Mouse (Mus musculus) cerebellum, postnatal 4 days (tissue): Measurements from ENCODE around the gene Olfr747.
"Not testable (repeated sequence)": the region's sequence is repeated elsewhere in the genome, so short reads cannot be mapped to it uniquely, and the experiment has no call there.

Experiments used
- DNase-seq, 2 experiments: peaks; one replicate each; pipeline ENCODE4 v3.0.0; 2022; ENCODE audit warnings: low spot score in 2 of 2, mixed read lengths in 1 of 2

Gene Olfr747

DNA sequence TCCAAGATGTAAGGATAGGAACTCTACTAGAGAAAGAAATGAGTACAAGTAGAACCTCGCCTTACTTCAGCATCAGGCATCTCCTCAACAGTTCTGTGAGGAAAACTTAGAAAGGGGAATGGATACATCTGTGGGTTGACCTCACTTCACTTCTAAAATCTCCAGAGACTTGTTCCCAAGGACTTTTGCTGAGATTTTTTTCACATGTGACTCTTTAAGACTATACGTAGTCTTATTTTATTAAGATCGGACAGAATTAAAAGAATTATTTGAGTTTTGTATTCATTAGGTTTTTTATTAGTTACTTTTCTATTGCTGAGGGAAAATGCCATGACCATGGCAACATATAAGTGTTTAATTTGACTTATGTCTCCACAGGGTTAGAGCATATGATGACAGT, at the start of gene Olfr747:
Olfr747 (minus strand) TSS at position 101 of the 400 bp plus-strand sequence.
- no peak for DNase-seq

DNA sequence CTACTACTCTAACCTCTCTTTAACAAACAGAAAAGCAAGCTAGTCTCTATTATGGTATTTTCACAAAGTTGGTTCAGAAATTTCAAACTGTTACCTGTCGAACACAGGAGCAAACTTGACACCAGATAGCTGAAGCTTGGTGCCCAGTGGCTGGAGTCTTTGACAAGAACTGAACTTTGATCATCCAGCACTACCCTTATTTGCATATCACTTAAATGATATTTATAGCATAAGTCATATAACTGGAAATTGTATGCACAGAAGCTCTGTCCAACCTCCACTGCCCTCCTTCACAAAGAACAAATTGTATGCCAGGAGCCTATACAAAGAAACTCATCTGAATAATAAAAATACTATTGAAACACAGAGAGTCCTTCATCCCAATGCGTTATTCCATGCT, 48.6 kb upstream of the Olfr747 start:
- DNase-seq, result no peak

- DNase-seq, result no peak
Measured at GRCm38 (mm10) chr14:50740334-50740733, 47.3 kb upstream of the Olfr747 start.

DNA sequence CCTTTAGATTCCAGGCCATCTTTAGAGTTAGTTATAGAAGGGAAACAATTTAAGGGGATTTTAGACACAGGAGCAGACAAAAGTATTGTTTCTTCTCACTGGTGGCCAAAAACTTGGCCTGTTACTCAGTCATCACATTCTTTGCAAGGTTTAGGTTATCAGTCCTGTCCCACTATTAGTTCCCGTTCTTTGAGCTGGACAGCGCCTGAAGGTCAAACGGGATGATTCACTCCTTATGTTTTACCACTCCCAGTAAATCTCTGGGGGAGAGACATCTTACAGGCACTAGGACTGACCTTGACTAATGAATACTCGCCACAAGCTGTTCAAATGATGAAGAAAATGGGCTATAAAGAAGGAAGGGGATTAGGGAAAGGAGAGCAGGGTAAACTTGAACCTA, 29.4 kb upstream of the Olfr747 start:
- not testable (repeated sequence) for DNase-seq

DNA sequence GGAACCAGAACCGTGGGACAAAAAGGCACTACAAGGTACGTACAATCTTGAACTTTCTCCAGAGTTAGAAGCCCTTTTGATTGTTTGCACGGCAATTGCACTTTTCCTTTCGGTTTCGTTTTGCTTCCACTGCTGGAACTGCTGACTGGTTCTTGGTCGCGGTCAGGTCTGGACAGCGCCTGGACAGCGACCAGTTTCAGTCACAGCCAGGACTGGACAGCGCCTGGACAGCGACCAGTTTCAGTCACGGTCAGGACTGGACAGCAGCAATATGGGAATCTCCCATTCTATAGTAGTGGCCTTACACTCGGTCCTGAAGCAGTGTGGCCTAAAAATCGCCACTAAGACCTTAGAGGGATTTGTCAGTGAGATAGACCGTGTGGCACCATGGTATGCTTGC, 26.9 kb upstream of the Olfr747 start:
- not testable (repeated sequence) for DNase-seq

DNA sequence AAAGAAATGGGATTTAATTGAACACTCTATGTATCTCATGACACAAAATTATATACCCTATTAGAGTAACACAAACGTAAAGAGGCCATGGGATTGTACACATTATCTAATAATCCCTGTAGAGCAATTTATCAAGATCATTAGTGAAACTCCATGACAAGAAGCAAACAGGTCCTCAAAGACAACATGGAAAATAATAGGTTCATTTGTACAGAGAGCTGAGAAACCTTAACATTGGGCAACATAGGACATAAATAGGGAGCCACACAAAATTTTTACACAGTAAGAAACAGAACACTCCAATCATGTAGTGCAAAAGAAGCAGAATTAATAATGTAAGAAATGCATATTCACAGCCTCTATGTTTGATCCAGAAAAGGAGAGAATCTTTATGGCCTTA, 14.1 kb upstream of the Olfr747 start, which contains the start of gene Olfr748:
Olfr748 (plus strand) TSS at position 301 of the 400 bp plus-strand sequence.
- no peak for DNase-seq

DNA sequence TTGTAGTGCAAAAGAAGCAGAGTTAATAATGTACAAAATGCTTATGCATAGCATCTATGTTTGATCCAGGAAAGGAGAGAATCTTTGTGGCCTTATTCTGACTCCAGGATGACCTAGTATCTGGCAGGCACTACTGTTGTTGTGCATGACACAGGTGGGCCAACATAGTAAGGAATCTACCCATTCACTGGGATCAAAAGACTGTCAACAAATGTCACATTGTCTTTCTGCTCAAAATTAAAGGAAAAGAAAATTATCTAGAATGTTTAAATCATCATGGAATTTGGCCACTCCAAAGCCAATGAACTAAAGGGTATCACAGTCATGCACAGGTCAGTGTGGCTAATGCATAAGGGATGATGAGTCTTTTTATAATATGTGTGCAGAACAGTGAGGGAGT, 46.2 kb downstream of the Olfr747 start, which contains the start of gene Olfr746:
Olfr746 (plus strand) TSS at position 301 of the 400 bp plus-strand sequence.
- no peak for DNase-seq

DNA sequence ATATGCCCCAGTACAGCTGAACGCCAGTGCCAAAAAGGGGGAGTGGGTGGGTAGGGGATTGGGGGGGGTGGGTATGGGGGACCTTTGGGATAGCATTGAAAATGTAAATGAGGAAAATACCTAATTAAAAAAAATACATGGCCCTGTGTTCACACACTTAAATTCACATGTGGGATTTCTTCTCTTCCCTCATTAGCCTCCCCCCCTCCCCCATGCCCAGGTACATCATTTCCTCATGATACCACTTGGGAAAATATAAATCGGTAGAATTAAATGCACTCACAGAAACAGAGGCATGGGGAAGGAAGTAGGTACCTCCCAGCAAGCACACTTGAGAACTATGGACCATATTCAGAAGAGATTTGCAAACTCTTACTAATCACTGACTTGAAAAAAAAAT, 53.9 kb downstream of the Olfr747 start, which contains the start of gene Olfr745:
Olfr745 (plus strand) TSS at position 301 of the 400 bp plus-strand sequence.
- no peak for DNase-seq
